21 mouse cellular contexts compared by ENCODE assay signal in the genomic region with DNA sequence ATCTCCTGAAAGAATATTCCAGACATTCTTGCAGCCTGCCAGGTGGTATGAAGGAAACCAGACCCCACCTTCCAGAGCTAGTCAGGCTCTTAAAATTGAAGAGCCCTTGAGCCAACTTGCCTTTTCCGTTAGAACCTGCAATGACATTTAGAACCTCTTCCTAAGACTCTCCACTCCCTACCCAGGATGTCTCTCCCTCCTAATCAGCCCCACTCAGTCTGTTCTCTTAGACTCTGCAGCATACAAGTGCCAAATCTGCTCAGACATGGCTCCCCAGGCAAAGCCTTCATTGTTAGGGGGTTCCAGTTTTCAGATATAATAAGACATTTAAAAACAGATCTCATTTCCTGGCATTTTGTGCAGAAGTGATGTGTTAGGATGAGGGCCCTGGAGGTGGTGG. TPM values are rescaled to one million over a fixed set of nuclear protein-coding genes. Genes with fewer than 3 reads are reported as not detected.
DNase-seq lines count a peak whose midpoint lies in the region; ATAC-seq lines count a peak whose summit lies in the region.
"Had no signal": no experiment of that assay in that cellular context is flagged by ENCODE, and none has a peak within 500 bp of the region (broad histone marks: within the 10 kb centered on the region; RNA-seq: fewer than 3 reads in every experiment).

No protein-coding gene starts in this region.

- no peaks in the 10 kb centered on the region for H3K4me1 ChIP-seq in limb, embryonic 10.5 days
- no peaks in the 10 kb centered on the region for H3K4me1 ChIP-seq in limb, embryonic 15.5 days
- H3K4me1 ChIP-seq: embryonic facial prominence, embryonic 15.5 days; forebrain, embryonic 10.5 days; forebrain, embryonic 15.5 days; heart, embryonic 15.5 days; hindbrain, embryonic 13.5 days had no signal

- no peaks in the 10 kb centered on the region for H3K36me3 ChIP-seq in limb, embryonic 10.5 days
- H3K36me3 ChIP-seq in limb, embryonic 15.5 days: no peaks in the 10 kb centered on the region
- H3K36me3 ChIP-seq: embryonic facial prominence, embryonic 15.5 days; forebrain, embryonic 10.5 days; forebrain, embryonic 15.5 days; heart, embryonic 15.5 days; hindbrain, embryonic 13.5 days had no signal

- no peak for DNase-seq in frontal cortex, postnatal 25 days (ENCODE audit: low spot score in 2 of 2)
- peak; percentile 30 for DNase-seq in brain, adult 2 months (ENCODE audit: low read depth, low spot score)
- peak; percentile 14 for DNase-seq in limb, embryonic 10.5 days (ENCODE audit: low spot score)
- DNase-seq in thymus, postnatal 25 days: no peak
- DNase-seq: adrenal gland, adult 8-10 months; adrenal gland, postnatal 36 days; cerebellum, adult 11 months; cerebellum, adult 9-11 months; cerebellum, postnatal 36 days; heart, postnatal 14 days; kidney, adult 11 months had no signal

- H3K27ac ChIP-seq in limb, embryonic 10.5 days: no peak overlapping the region
- peak overlapping the region; percentile 67 for H3K27ac ChIP-seq in limb, embryonic 15.5 days
- H3K27ac ChIP-seq: embryonic facial prominence, embryonic 15.5 days; forebrain, embryonic 10.5 days; forebrain, embryonic 15.5 days; heart, embryonic 15.5 days; hindbrain, embryonic 13.5 days; hindbrain, postnatal 0 days had no signal

- H3K9ac ChIP-seq in limb, embryonic 15.5 days: no peak overlapping the region
- H3K9ac ChIP-seq: embryonic facial prominence, embryonic 15.5 days; forebrain, embryonic 15.5 days; heart, embryonic 15.5 days; hindbrain, embryonic 13.5 days had no signal

- ATAC-seq in frontal cortex, adult (ENCODE audit: low TSS enrichment): 0 out of 2 replicates have a peak, but pooled peaks have one; percentile 55
- no peak for ATAC-seq in limb, embryonic 15.5 days (ENCODE audit: insufficient number of reproducible peaks, low FRiP score, low TSS enrichment, low read depth)
- ATAC-seq: forebrain, embryonic 15.5 days; hindbrain, postnatal 0 days had no signal

- WGBS in limb, embryonic 10.5 days: 74% methylated on average over 1 of the region's 1 CpGs
- 16% methylated on average over 1 of the region's 1 CpGs for WGBS in limb, embryonic 15.5 days

- no peaks in the 10 kb centered on the region for H3K27me3 ChIP-seq in limb, embryonic 10.5 days (ENCODE audit: low read depth, poor library complexity, severe bottlenecking)
- H3K27me3 ChIP-seq in limb, embryonic 15.5 days: no peaks in the 10 kb centered on the region
- H3K27me3 ChIP-seq: embryonic facial prominence, embryonic 15.5 days; forebrain, embryonic 15.5 days; heart, embryonic 15.5 days; hindbrain, embryonic 13.5 days had no signal

- H3K4me2 ChIP-seq in limb, embryonic 15.5 days: no peak overlapping the region
- H3K4me2 ChIP-seq: embryonic facial prominence, embryonic 15.5 days; forebrain, embryonic 15.5 days; heart, embryonic 15.5 days; hindbrain, embryonic 13.5 days had no signal

- H3K4me3 ChIP-seq in limb, embryonic 10.5 days: no peak overlapping the region
- no peak overlapping the region for H3K4me3 ChIP-seq in limb, embryonic 15.5 days
- H3K4me3 ChIP-seq: embryonic facial prominence, embryonic 15.5 days; erythroblast, embryonic 14.5 days; forebrain, embryonic 10.5 days; forebrain, embryonic 15.5 days; heart, embryonic 15.5 days; hindbrain, embryonic 13.5 days had no signal

- no peaks in the 10 kb centered on the region for H3K9me3 ChIP-seq in limb, embryonic 10.5 days (replicated peaks)
- no peaks in the 10 kb centered on the region for H3K9me3 ChIP-seq in limb, embryonic 15.5 days
- H3K9me3 ChIP-seq: embryonic facial prominence, embryonic 15.5 days; forebrain, embryonic 10.5 days; forebrain, embryonic 15.5 days; heart, embryonic 15.5 days; hindbrain, embryonic 13.5 days had no signal

RNA-seq across cellular contexts. Expression of gene Ipcef1, which starts 51.6 kb away (rescaled TPM):
- polyA plus RNA-seq in limb, embryonic 10.5 days (2016; fragmentation: Nextera tagmentation; extraction: Ambion mirVana): 0.03 and 0.11 TPM in 2 replicates
- polyA plus RNA-seq in limb, embryonic 15.5 days (2015; fragmentation: Nextera tagmentation; extraction: Ambion mirVana): 0.14 and 0.47 TPM in 2 replicates
- polyA plus RNA-seq: intestine, embryonic 14.5 days had no signal

Comparison
In these comparisons a context has a peak if more than half of its experiments do, and no peak if none do; other contexts are left out.
1. DNase-seq: peak in brain, adult 2 months (single experiment) and limb, embryonic 10.5 days (single experiment); none in frontal cortex, postnatal 25 days (0 of 2) and thymus, postnatal 25 days (single experiment).